Mouse (Mus musculus) hindbrain, embryonic 13.5 days (tissue): ENCODE data around the gene Fry. TPM values are rescaled to one million over a fixed set of nuclear protein-coding genes. Genes with fewer than 3 reads are reported as not detected.

Source experiments
- ATAC-seq: fragments of 200-750 bp; cut with Nextera tagmentation; 2 replicates; pipeline ENCODE4 v1.8.0; 2017; ENCODE audit warnings: moderate TSS enrichment; ENCODE audit not compliant: low FRiP score
- H3K27ac ChIP-seq: fragments of 300-500 bp; sonication (generic); 2 replicates; pipeline ENCODE4 v1.5.1; 2015; ENCODE audit warnings: inconsistent platforms, mild to moderate bottlenecking, moderate library complexity
- H3K27me3 ChIP-seq: fragments of 300-500 bp; sonication (generic); 2 replicates; pipeline ENCODE4 v1.6.1; 2015; ENCODE audit warnings: mild to moderate bottlenecking, inconsistent platforms
- H3K36me3 ChIP-seq: fragments of 300-500 bp; sonication (generic); 2 replicates; pipeline ENCODE4 v1.6.1; 2015; ENCODE audit warnings: mild to moderate bottlenecking, inconsistent platforms
- H3K4me1 ChIP-seq: fragments of 300-500 bp; sonication (generic); replicated peaks from 2 replicates; pipeline ENCODE4 v1.6.1; 2015; ENCODE audit warnings: inconsistent platforms
- H3K4me2 ChIP-seq: fragments of 300-500 bp; sonication (generic); 2 replicates; pipeline ENCODE4 v1.6.1; 2015; ENCODE audit warnings: inconsistent platforms, mild to moderate bottlenecking, moderate library complexity
- H3K4me3 ChIP-seq: fragments of 300-500 bp; sonication (generic); 2 replicates; pipeline ENCODE4 v1.5.1; 2015; ENCODE audit warnings: mild to moderate bottlenecking, inconsistent platforms
- H3K9ac ChIP-seq: fragments of 300-500 bp; sonication (generic); 2 replicates; pipeline ENCODE4 v1.6.1; 2015; ENCODE audit warnings: mild to moderate bottlenecking, inconsistent platforms
- H3K9me3 ChIP-seq: fragments of 300-500 bp; sonication (generic); 2 replicates; pipeline ENCODE4 v1.6.1; 2016; ENCODE audit warnings: inconsistent platforms
- WGBS: fragments of 180-500 bp; shearing (Covaris S2); methylation state at CpG from one replicate; pipeline ENCODE4 v1.1.7; 2015; 5-methylcytosine and 5-hydroxymethylcytosine counted together
- polyA plus RNA-seq: library from polyadenylated mRNA; unstranded; fragments of >200 nt; fragmentation: Nextera tagmentation; extraction: Ambion mirVana; gene quantifications from 2 replicates; pipeline ENCODE4 v1.2.1, GENCODE M21; 2015

The Fry gene
- polyA plus RNA-seq, 1 experiment from 2014 or later, result 40.7 TPM

- H3K4me2 ChIP-seq, result no peak overlapping the region
- H3K4me1 ChIP-seq, result 0 out of 2 replicates have a peak, but pooled peaks cover 4% of the 10 kb centered on the region
- 85% methylated on average over 2 of the region's 2 CpGs for WGBS
- no peak overlapping the region for H3K27ac ChIP-seq
- ATAC-seq, result no peak
- H3K27me3 ChIP-seq, result no peaks in the 10 kb centered on the region
- no peak overlapping the region for H3K9ac ChIP-seq
- H3K4me3 ChIP-seq, result no peak overlapping the region
- H3K9me3 ChIP-seq, result no peaks in the 10 kb centered on the region
- peaks cover 11% of the 10 kb centered on the region for H3K36me3 ChIP-seq
Observed at GRCm38 (mm10) chr5:150331821-150332220, 213.4 kb downstream of the Fry start.

DNA sequence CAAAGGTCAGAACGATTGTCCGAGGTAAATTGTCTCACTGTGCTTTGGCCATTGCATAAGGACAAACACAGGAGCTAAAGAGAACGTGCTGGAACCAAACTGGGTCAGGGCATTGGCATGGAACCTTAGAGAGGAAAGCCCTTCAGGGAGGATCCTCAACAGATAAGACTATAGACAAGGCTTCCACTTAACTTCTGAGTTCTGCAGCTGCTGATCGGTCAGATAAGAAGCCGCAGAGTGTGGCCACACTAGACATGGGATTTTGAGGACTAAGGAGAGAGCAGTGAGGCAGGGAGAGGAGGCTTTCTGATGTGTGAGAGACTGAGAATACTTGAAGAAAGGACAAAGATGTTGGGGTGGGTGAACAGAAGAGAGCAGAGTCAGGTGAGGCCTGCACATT, 214.4 kb downstream of the Fry start:
- peaks cover 8% of the 10 kb centered on the region; the same call in 1 of the 2 replicates for H3K36me3 ChIP-seq
- H3K27me3 ChIP-seq, result no peaks in the 10 kb centered on the region
- no peak overlapping the region for H3K9ac ChIP-seq
- H3K9me3 ChIP-seq, result no peaks in the 10 kb centered on the region
- no peak overlapping the region; the same call in 1 of the 2 replicates for H3K27ac ChIP-seq
- ATAC-seq, result no peak
- 69% methylated on average over 5 of the region's 5 CpGs for WGBS
- H3K4me3 ChIP-seq, result no peak overlapping the region
- H3K4me2 ChIP-seq, result no peak overlapping the region
- 0 out of 2 replicates have a peak, but pooled peaks cover 4% of the 10 kb centered on the region for H3K4me1 ChIP-seq

DNA sequence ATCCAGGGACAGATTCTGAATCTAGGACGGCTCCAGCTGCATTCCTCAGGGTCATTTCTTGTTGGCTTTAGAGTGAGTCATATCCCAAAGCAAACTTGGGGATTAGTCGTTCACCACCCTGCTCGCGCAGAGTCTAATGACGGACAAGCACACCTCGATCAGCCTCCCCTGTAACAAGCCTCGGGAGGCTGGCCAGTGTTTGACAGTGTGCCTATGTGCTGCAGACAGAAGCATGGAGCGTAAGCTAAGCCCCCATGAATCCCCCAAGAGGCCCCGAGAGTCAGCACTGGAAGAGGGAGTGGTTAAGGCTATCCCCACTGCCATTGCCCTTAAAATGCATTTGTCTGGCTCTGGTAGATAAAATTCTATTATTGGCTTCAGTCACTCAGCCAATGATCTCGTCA, 214.9 kb downstream of the Fry start:
- Histone ChIP-seq H3K9me3 (no peaks in the 10 kb centered on the region), H3K27ac (no peak overlapping the region), H3K9ac (no peak overlapping the region), H3K36me3 (peaks cover 5% of the 10 kb centered on the region; the same call in 1 of the 2 replicates), H3K4me2 (no peak overlapping the region), H3K27me3 (no peaks in the 10 kb centered on the region), H3K4me1 (0 out of 2 replicates have a peak, but pooled peaks cover 4% of the 10 kb centered on the region), H3K4me3 (no peak overlapping the region)
- 80% methylated on average over 10 of the region's 10 CpGs for WGBS
- no peak for ATAC-seq

DNA sequence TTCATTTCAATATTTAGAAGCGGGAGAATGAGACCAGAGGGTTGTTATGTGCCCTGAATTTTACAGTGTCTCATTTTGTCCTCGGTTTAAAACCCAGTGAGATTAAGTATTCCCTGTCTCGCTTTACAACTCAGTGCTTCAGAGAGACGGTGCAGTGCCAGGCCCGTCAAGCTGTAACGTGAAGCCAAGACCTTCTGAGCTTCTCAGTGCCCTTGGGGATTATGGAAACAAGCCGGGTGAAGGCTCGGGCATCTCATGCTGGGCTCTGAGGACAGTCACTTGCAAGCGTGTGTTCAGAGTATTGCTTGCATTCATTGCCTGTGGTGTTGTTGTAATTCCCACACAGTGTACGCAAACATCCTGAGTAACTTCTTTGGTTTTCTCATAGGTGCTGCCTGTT, 218.0 kb downstream of the Fry start:
- 0 out of 2 replicates have a peak, but pooled peaks cover 4% of the 10 kb centered on the region for H3K4me1 ChIP-seq
- H3K27ac ChIP-seq, result no peak overlapping the region
- H3K27me3 ChIP-seq, result no peaks in the 10 kb centered on the region
- no peak for ATAC-seq
- H3K36me3 ChIP-seq, result 0 out of 2 replicates have a peak, but pooled peaks cover 6% of the 10 kb centered on the region
- H3K9me3 ChIP-seq, result no peaks in the 10 kb centered on the region
- no peak overlapping the region for H3K4me2 ChIP-seq
- WGBS, result 76% methylated on average over 10 of the region's 10 CpGs
- H3K9ac ChIP-seq, result no peak overlapping the region
- no peak overlapping the region for H3K4me3 ChIP-seq

GRCm38 (mm10) chr5:150337696-150338095, 219.3 kb downstream of the Fry start:
- no peak overlapping the region for H3K9ac ChIP-seq
- ATAC-seq, result no peak
- H3K9me3 ChIP-seq, result no peaks in the 10 kb centered on the region
- no peak overlapping the region for H3K27ac ChIP-seq
- no peak overlapping the region for H3K4me3 ChIP-seq
- no peaks in the 10 kb centered on the region for H3K27me3 ChIP-seq
- peaks cover 12% of the 10 kb centered on the region; the same call in 1 of the 2 replicates for H3K36me3 ChIP-seq
- WGBS, result 86% methylated on average over 7 of the region's 7 CpGs
- 0 out of 2 replicates have a peak, but pooled peaks cover 4% of the 10 kb centered on the region for H3K4me1 ChIP-seq
- H3K4me2 ChIP-seq, result no peak overlapping the region

- ATAC-seq, result no peak
- H3K4me3 ChIP-seq, result no peak overlapping the region
- H3K4me2 ChIP-seq, result no peak overlapping the region
- H3K36me3 ChIP-seq, result peaks cover 15% of the 10 kb centered on the region
- no peak overlapping the region for H3K9ac ChIP-seq
- no peaks in the 10 kb centered on the region for H3K27me3 ChIP-seq
- WGBS, result 73% methylated on average over 5 of the region's 5 CpGs
- H3K4me1 ChIP-seq, result no peaks in the 10 kb centered on the region
- no peak overlapping the region for H3K27ac ChIP-seq
- no peaks in the 10 kb centered on the region for H3K9me3 ChIP-seq
Observed at GRCm38 (mm10) chr5:150340944-150341343, 222.5 kb downstream of the Fry start.

DNA sequence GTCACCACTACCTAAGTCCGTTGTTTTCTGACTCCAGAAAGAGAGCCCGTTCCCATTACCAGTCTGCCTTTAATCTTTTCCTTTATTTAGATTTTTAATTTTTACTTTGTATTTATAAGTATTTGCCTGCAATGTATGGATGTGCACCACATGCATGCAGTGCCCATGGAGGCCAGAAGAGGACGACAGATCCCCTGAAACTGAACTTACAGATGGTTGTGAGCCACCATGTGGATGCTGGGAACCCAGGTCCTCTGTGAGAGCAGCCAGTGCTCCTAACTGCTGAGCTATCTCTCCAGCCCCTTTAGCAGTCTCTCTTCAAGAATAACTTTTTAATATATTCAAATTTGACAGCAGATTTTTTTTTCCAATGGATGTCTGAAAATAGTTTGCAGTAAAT, 223.7 kb downstream of the Fry start:
- H3K9ac ChIP-seq, result no peak overlapping the region
- no peak for ATAC-seq
- H3K4me2 ChIP-seq, result no peak overlapping the region
- peaks cover 27% of the 10 kb centered on the region for H3K36me3 ChIP-seq
- H3K4me3 ChIP-seq, result no peak overlapping the region
- no peaks in the 10 kb centered on the region for H3K4me1 ChIP-seq
- no peaks in the 10 kb centered on the region for H3K9me3 ChIP-seq
- 89% methylated on average over 3 of the region's 3 CpGs for WGBS
- no peak overlapping the region for H3K27ac ChIP-seq
- H3K27me3 ChIP-seq, result no peaks in the 10 kb centered on the region

GRCm38 (mm10) chr5:150345946-150346345, 227.5 kb downstream of the Fry start:
- Histone ChIP-seq H3K27ac (no peak overlapping the region; the same call in 1 of the 2 replicates), H3K9me3 (no peaks in the 10 kb centered on the region), H3K4me3 (no peak overlapping the region), H3K4me1 (no peaks in the 10 kb centered on the region), H3K9ac (no peak overlapping the region), H3K27me3 (no peaks in the 10 kb centered on the region), H3K36me3 (peaks cover 44% of the 10 kb centered on the region), H3K4me2 (no peak overlapping the region)
- no peak for ATAC-seq
- WGBS, result 95% methylated on average over 7 of the region's 7 CpGs

DNA sequence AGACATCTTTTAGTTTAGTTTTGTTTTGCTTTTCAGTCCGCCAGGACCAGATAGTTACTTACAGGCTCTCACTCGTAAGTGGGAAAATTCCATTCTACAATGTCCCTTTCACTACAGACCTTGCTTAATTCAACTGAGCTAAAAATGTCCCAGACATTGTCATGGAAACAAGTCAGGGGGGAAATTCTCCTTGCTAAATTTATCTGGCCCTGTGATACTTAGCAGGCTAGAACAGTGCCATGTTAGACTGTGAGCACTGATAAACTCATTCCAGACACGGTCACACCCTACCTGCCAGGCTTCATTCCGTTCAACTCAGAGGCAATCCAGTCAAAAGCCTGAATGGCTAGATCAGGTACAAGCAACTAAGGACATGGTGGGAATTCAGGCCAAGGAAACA, 227.9 kb downstream of the Fry start:
- no peak overlapping the region for H3K27ac ChIP-seq
- 78% methylated on average over 4 of the region's 4 CpGs for WGBS
- ATAC-seq, result no peak

GRCm38 (mm10) chr5:150347845-150348244, 229.4 kb downstream of the Fry start:
- H3K27me3 ChIP-seq, result no peaks in the 10 kb centered on the region
- H3K4me1 ChIP-seq, result no peaks in the 10 kb centered on the region
- H3K9me3 ChIP-seq, result no peaks in the 10 kb centered on the region
- no peak overlapping the region for H3K4me3 ChIP-seq
- WGBS, result 88% methylated on average over 2 of the region's 2 CpGs
- no peak for ATAC-seq
- no peak overlapping the region for H3K4me2 ChIP-seq
- H3K27ac ChIP-seq, result no peak overlapping the region
- no peak overlapping the region for H3K9ac ChIP-seq
- peaks cover 38% of the 10 kb centered on the region for H3K36me3 ChIP-seq

More for the DNA sequence above, 227.9 kb downstream of the Fry start:
- Histone ChIP-seq H3K4me1 (no peaks in the 10 kb centered on the region), H3K4me3 (no peak overlapping the region), H3K36me3 (peaks cover 43% of the 10 kb centered on the region), H3K9ac (no peak overlapping the region), H3K9me3 (no peaks in the 10 kb centered on the region), H3K4me2 (no peak overlapping the region), H3K27me3 (no peaks in the 10 kb centered on the region)

GRCm38 (mm10) chr5:150348302-150348701, 229.9 kb downstream of the Fry start:
- H3K36me3 ChIP-seq, result peaks cover 42% of the 10 kb centered on the region
- WGBS, result 100% methylated on average over 1 of the region's 1 CpGs
- H3K27ac ChIP-seq, result no peak overlapping the region
- no peaks in the 10 kb centered on the region for H3K9me3 ChIP-seq
- H3K4me1 ChIP-seq, result no peaks in the 10 kb centered on the region
- no peak overlapping the region for H3K4me2 ChIP-seq
- H3K4me3 ChIP-seq, result no peak overlapping the region
- no peak overlapping the region for H3K9ac ChIP-seq
- no peak for ATAC-seq
- no peaks in the 10 kb centered on the region for H3K27me3 ChIP-seq

DNA sequence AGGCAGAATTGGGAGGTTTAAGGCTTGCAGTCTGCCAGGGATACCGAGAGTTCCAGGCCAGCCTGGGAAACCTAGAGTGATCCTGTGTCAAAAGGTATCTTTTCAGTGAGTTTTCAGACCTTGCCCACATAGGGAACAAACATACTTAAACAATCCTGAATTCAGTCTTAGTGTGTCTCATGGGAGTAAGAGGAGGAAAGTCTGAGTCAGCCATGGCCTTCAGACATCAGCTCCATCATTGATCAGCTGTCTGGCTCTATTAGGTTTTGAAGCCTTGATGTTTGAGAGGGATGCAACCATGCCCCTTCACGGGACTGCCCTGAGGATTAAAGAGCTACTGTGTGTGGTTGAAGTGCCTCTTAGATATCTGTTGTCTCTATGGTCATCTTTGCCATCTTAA, 232.7 kb downstream of the Fry start:
- no peak overlapping the region for H3K27ac ChIP-seq
- no peak for ATAC-seq

GRCm38 (mm10) chr5:150358671-150359070, 240.2 kb downstream of the Fry start:
- Histone ChIP-seq H3K4me1 (no peaks in the 10 kb centered on the region), H3K27ac (no peak overlapping the region), H3K4me2 (no peak overlapping the region), H3K36me3 (peaks cover 79% of the 10 kb centered on the region), H3K9me3 (no peaks in the 10 kb centered on the region), H3K4me3 (no peak overlapping the region), H3K27me3 (no peaks in the 10 kb centered on the region), H3K9ac (no peak overlapping the region)
- WGBS, result 93% methylated on average over 14 of the region's 14 CpGs
- no peak for ATAC-seq

More for the DNA sequence above, 232.7 kb downstream of the Fry start:
- H3K9ac ChIP-seq, result no peak overlapping the region
- no peak overlapping the region for H3K4me2 ChIP-seq
- peaks cover 60% of the 10 kb centered on the region for H3K36me3 ChIP-seq
- 85% methylated on average over 2 of the region's 2 CpGs for WGBS
- H3K9me3 ChIP-seq, result no peaks in the 10 kb centered on the region
- no peaks in the 10 kb centered on the region for H3K4me1 ChIP-seq
- H3K4me3 ChIP-seq, result no peak overlapping the region
- H3K27me3 ChIP-seq, result no peaks in the 10 kb centered on the region
